19 mouse cellular contexts compared by ENCODE assay signal in genomic region chr6:108545464-108545863, GRCm38 (mm10).
DNase-seq lines count a peak whose midpoint lies in the region.
"Had no signal": no experiment of that assay in that cellular context is flagged by ENCODE, and none has a peak within 500 bp of the region (broad histone marks: within the 10 kb centered on the region; RNA-seq: fewer than 3 reads in every experiment).

No protein-coding gene starts in this region.

- peaks cover 10% of the 10 kb centered on the region; the same call in 1 of the 2 replicates for H3K36me3 ChIP-seq in embryonic facial prominence, embryonic 10.5 days (replicated peaks)
- H3K36me3 ChIP-seq: hindbrain, embryonic 15.5 days had no signal

- no peaks in the 10 kb centered on the region for H3K27me3 ChIP-seq in embryonic facial prominence, embryonic 10.5 days (replicated peaks; ENCODE audit: low read depth, poor library complexity, severe bottlenecking)
- H3K27me3 ChIP-seq: forebrain, embryonic 13.5 days; heart, embryonic 13.5 days; hindbrain, embryonic 15.5 days had no signal

- peak; percentile 24 to 37 for DNase-seq in cerebellum, postnatal 10 days
- DNase-seq in cerebellum, adult 11-12 months: no peak
- DNase-seq in kidney, adult 18-20 months: peak; percentile 44
- DNase-seq in kidney, postnatal 10 days: no peak
- DNase-seq in kidney, postnatal 25 days: peak; percentile 30 to 73
- no peak for DNase-seq in kidney, postnatal 4 days
- DNase-seq in embryonic facial prominence, embryonic 10.5 days (ENCODE audit: low spot score): no peak
- DNase-seq: adrenal gland, adult 2 months; adrenal gland, postnatal 25 days; B cell, adult 2 months; cerebellum, adult 8-10 months; cerebellum, postnatal 36 days; forebrain, postnatal 0 days; gastrocnemius, postnatal 36 days; heart, adult 11 months; heart, postnatal 36 days had no signal

- no peaks in the 10 kb centered on the region for H3K9me3 ChIP-seq in embryonic facial prominence, embryonic 10.5 days
- H3K9me3 ChIP-seq: forebrain, embryonic 13.5 days; heart, embryonic 13.5 days; hindbrain, embryonic 15.5 days had no signal

- 79% methylated on average over 5 of the region's 5 CpGs for WGBS in embryonic facial prominence, embryonic 10.5 days

- H3K4me1 ChIP-seq in embryonic facial prominence, embryonic 10.5 days: no peaks in the 10 kb centered on the region
- H3K4me1 ChIP-seq: forebrain, embryonic 13.5 days; heart, embryonic 13.5 days; hindbrain, embryonic 15.5 days had no signal

- no peak overlapping the region for H3K4me3 ChIP-seq in embryonic facial prominence, embryonic 10.5 days
- H3K4me3 ChIP-seq: forebrain, embryonic 13.5 days; heart, embryonic 13.5 days; hindbrain, embryonic 15.5 days had no signal

- H3K27ac ChIP-seq in embryonic facial prominence, embryonic 10.5 days (replicated peaks): no peak overlapping the region
- H3K27ac ChIP-seq: forebrain, embryonic 13.5 days; heart, embryonic 13.5 days; hindbrain, embryonic 15.5 days had no signal

Comparison
In these comparisons a context has a peak if more than half of its experiments do, and no peak if none do; other contexts are left out.
1. DNase-seq: peak in cerebellum, postnatal 10 days (2 of 2), kidney, adult 18-20 months (single experiment) and kidney, postnatal 25 days (2 of 2); none in cerebellum, adult 11-12 months (single experiment), kidney, postnatal 10 days (single experiment), kidney, postnatal 4 days (0 of 2) and embryonic facial prominence, embryonic 10.5 days (single experiment).